Mouse (Mus musculus) heart, embryonic 11.5 days (tissue): ENCODE data around the gene Cdk14. TPM values are rescaled to one million over a fixed set of nuclear protein-coding genes. Genes with fewer than 3 reads are reported as not detected.

ENCODE experiments used
- ATAC-seq: fragments of 200-750 bp; cut with Nextera tagmentation; replicated peaks from 2 replicates; pipeline ENCODE4 v1.8.0; 2017; ENCODE audit warnings: moderate library complexity; ENCODE audit not compliant: insufficient number of reproducible peaks, low FRiP score, low TSS enrichment
- H3K27ac ChIP-seq: fragments of 300-500 bp; sonication (generic); 2 replicates; pipeline ENCODE4 v1.5.1; 2014; ENCODE audit warnings: mild to moderate bottlenecking, low read depth, low read length
- H3K27me3 ChIP-seq: fragments of 300-500 bp; sonication (generic); 2 replicates; pipeline ENCODE4 v1.6.1; 2014; ENCODE audit warnings: mild to moderate bottlenecking, low read length, mixed read lengths; ENCODE audit not compliant: control insufficient read depth, insufficient read depth
- H3K36me3 ChIP-seq: fragments of 300-500 bp; sonication (generic); 2 replicates; pipeline ENCODE4 v1.6.1; 2014; ENCODE audit warnings: mild to moderate bottlenecking, low read length, moderate library complexity, mixed read lengths; ENCODE audit not compliant: control insufficient read depth, insufficient read depth
- H3K4me1 ChIP-seq: fragments of 300-500 bp; sonication (generic); 2 replicates; pipeline ENCODE4 v1.6.1; 2014; ENCODE audit warnings: low read length; ENCODE audit not compliant: control insufficient read depth, insufficient read depth
- H3K4me2 ChIP-seq: fragments of 300-500 bp; sonication (generic); 2 replicates; pipeline ENCODE4 v1.6.1; 2014; ENCODE audit warnings: mild to moderate bottlenecking, moderate library complexity
- H3K4me3 ChIP-seq: fragments of 300-500 bp; sonication (generic); 2 replicates; pipeline ENCODE4 v1.5.1; 2014; ENCODE audit warnings: low read depth, low read length
- H3K9ac ChIP-seq: fragments of 300-500 bp; sonication (generic); 2 replicates; pipeline ENCODE4 v1.6.1; 2014; ENCODE audit warnings: mild to moderate bottlenecking, low read depth, low read length, moderate library complexity
- H3K9me3 ChIP-seq: fragments of 300-500 bp; sonication (generic); replicated peaks from 2 replicates; pipeline ENCODE4 v1.6.1; 2016; ENCODE audit warnings: low read length; ENCODE audit not compliant: control insufficient read depth
- WGBS: fragments of 180-500 bp; shearing (Covaris S2); extraction: QIAGEN DNeasy Blood & Tissue Kit; methylation state at CpG from one replicate; pipeline ENCODE4 v1.1.7; 2014; ENCODE audit not compliant: insufficient replicate concordance; 5-methylcytosine and 5-hydroxymethylcytosine counted together
- polyA plus RNA-seq: library from polyadenylated mRNA; unstranded; fragments of >200 nt; fragmentation: Nextera tagmentation; extraction: Ambion mirVana; gene quantifications from 2 replicates; pipeline ENCODE4 v1.2.1, GENCODE M21; 2014

The Cdk14 gene
- polyA plus RNA-seq, 1 experiment from 2014 or later, result 20.1 TPM

- 73% methylated on average over 6 of the region's 6 CpGs for WGBS
- Histone ChIP-seq H3K4me2 (no peak overlapping the region), H3K9ac (no peak overlapping the region), H3K27me3 (no peaks in the 10 kb centered on the region), H3K4me1 (no peaks in the 10 kb centered on the region; the same call in 1 of the 2 replicates), H3K36me3 (no peaks in the 10 kb centered on the region), H3K9me3 (no peaks in the 10 kb centered on the region), H3K27ac (no peak overlapping the region), H3K4me3 (no peak overlapping the region)
- no peak for ATAC-seq
Measured at GRCm38 (mm10) chr5:5314270-5314669, 105.8 kb downstream of the Cdk14 start.

- WGBS, result 67% methylated on average over 9 of the region's 9 CpGs
- H3K36me3 ChIP-seq, result no peaks in the 10 kb centered on the region
- no peaks in the 10 kb centered on the region for H3K9me3 ChIP-seq
- no peaks in the 10 kb centered on the region for H3K27me3 ChIP-seq
- H3K27ac ChIP-seq, result no peak overlapping the region
- no peak overlapping the region for H3K4me2 ChIP-seq
- ATAC-seq, result no peak
- H3K9ac ChIP-seq, result no peak overlapping the region
- H3K4me3 ChIP-seq, result no peak overlapping the region
- H3K4me1 ChIP-seq, result no peaks in the 10 kb centered on the region; the same call in 1 of the 2 replicates
Measured at GRCm38 (mm10) chr5:5313195-5313760, 106.8 kb downstream of the Cdk14 start.

- no peak for ATAC-seq
Measured at GRCm38 (mm10) chr5:5305286-5305685, 114.8 kb downstream of the Cdk14 start.

GRCm38 (mm10) chr5:5303102-5303670 is 116.9 kb downstream of the Cdk14 start:
- ATAC-seq, result no peak
- WGBS, result 83% methylated on average over 8 of the region's 8 CpGs
- H3K4me2 ChIP-seq, result no peak overlapping the region
- H3K4me3 ChIP-seq, result no peak overlapping the region
- H3K9ac ChIP-seq, result no peak overlapping the region
- no peaks in the 10 kb centered on the region for H3K9me3 ChIP-seq
- no peaks in the 10 kb centered on the region for H3K27me3 ChIP-seq
- no peaks in the 10 kb centered on the region for H3K36me3 ChIP-seq
- peaks cover 22% of the 10 kb centered on the region for H3K4me1 ChIP-seq
- no peak overlapping the region for H3K27ac ChIP-seq

More at GRCm38 (mm10) chr5:5305286-5305685, 114.8 kb downstream of the Cdk14 start:
- no peak overlapping the region for H3K4me3 ChIP-seq
- H3K9ac ChIP-seq, result no peak overlapping the region
- H3K27ac ChIP-seq, result no peak overlapping the region
- no peaks in the 10 kb centered on the region for H3K27me3 ChIP-seq
- H3K4me2 ChIP-seq, result no peak overlapping the region
- no peaks in the 10 kb centered on the region for H3K9me3 ChIP-seq
- peaks cover 22% of the 10 kb centered on the region for H3K4me1 ChIP-seq
- no peaks in the 10 kb centered on the region for H3K36me3 ChIP-seq
- WGBS, result 91% methylated on average over 2 of the region's 2 CpGs

GRCm38 (mm10) chr5:5301571-5302079 is 118.5 kb downstream of the Cdk14 start:
- no peak overlapping the region for H3K4me2 ChIP-seq
- H3K36me3 ChIP-seq, result no peaks in the 10 kb centered on the region
- WGBS, result 56% methylated on average over 12 of the region's 12 CpGs
- ATAC-seq, result no peak
- no peaks in the 10 kb centered on the region for H3K9me3 ChIP-seq
- H3K4me1 ChIP-seq, result peaks cover 22% of the 10 kb centered on the region
- H3K4me3 ChIP-seq, result no peak overlapping the region
- no peaks in the 10 kb centered on the region for H3K27me3 ChIP-seq
- H3K27ac ChIP-seq, result no peak overlapping the region
- H3K9ac ChIP-seq, result no peak overlapping the region

- Histone ChIP-seq H3K27ac (no peak overlapping the region), H3K4me1 (peaks cover 22% of the 10 kb centered on the region), H3K36me3 (no peaks in the 10 kb centered on the region), H3K4me3 (no peak overlapping the region), H3K27me3 (no peaks in the 10 kb centered on the region), H3K9ac (no peak overlapping the region), H3K9me3 (no peaks in the 10 kb centered on the region), H3K4me2 (no peak overlapping the region)
- 83% methylated on average over 2 of the region's 2 CpGs for whole genome bisulfite sequencing
- no peak for ATAC-seq
Measured at GRCm38 (mm10) chr5:5300998-5301397, 119.1 kb downstream of the Cdk14 start.

- Histone ChIP-seq H3K9me3 (no peaks in the 10 kb centered on the region), H3K4me1 (peaks cover 22% of the 10 kb centered on the region), H3K4me2 (no peak overlapping the region), H3K36me3 (no peaks in the 10 kb centered on the region), H3K27ac (no peak overlapping the region), H3K9ac (no peak overlapping the region), H3K4me3 (no peak overlapping the region), H3K27me3 (no peaks in the 10 kb centered on the region)
- no peak for ATAC-seq
- 39% methylated on average over 1 of the region's 1 CpGs for WGBS
Measured at GRCm38 (mm10) chr5:5300290-5300689, 119.8 kb downstream of the Cdk14 start.

GRCm38 (mm10) chr5:5297222-5297621 is 122.9 kb downstream of the Cdk14 start:
- Histone ChIP-seq H3K4me1 (peaks cover 13% of the 10 kb centered on the region), H3K27me3 (no peaks in the 10 kb centered on the region), H3K36me3 (no peaks in the 10 kb centered on the region), H3K9me3 (no peaks in the 10 kb centered on the region), H3K4me3 (no peak overlapping the region), H3K9ac (no peak overlapping the region), H3K27ac (no peak overlapping the region), H3K4me2 (no peak overlapping the region)
- WGBS, result 65% methylated on average over 7 of the region's 7 CpGs
- ATAC-seq, result no peak

GRCm38 (mm10) chr5:5296773-5297172 is 123.3 kb downstream of the Cdk14 start:
- Histone ChIP-seq H3K9me3 (no peaks in the 10 kb centered on the region), H3K4me1 (peaks cover 9% of the 10 kb centered on the region), H3K9ac (no peak overlapping the region), H3K27me3 (no peaks in the 10 kb centered on the region), H3K36me3 (no peaks in the 10 kb centered on the region), H3K4me2 (no peak overlapping the region), H3K27ac (no peak overlapping the region), H3K4me3 (no peak overlapping the region)
- ATAC-seq, result no peak
